Mouse (Mus musculus): ENCODE data around the gene Pi4kb. TPM values are rescaled to one million over a fixed set of nuclear protein-coding genes. Genes with fewer than 3 reads are reported as not detected.
"Not testable (repeated sequence)": the region's sequence is repeated elsewhere in the genome, so short reads cannot be mapped to it uniquely, and the experiment has no call there.

Pi4kb gene
- polyA plus RNA-seq, 1 experiment from 2014 or later, result 14.7 TPM

GRCm38 (mm10) chr3:94936147-94936546 is 38.4 kb upstream of the Pi4kb start:
- ATAC-seq (replicated peaks; ENCODE audit: insufficient number of reproducible peaks, insufficient read depth, low FRiP score, low read depth); H3K4me2 ChIP-seq; H3K27ac ChIP-seq: not testable (repeated sequence)

DNA sequence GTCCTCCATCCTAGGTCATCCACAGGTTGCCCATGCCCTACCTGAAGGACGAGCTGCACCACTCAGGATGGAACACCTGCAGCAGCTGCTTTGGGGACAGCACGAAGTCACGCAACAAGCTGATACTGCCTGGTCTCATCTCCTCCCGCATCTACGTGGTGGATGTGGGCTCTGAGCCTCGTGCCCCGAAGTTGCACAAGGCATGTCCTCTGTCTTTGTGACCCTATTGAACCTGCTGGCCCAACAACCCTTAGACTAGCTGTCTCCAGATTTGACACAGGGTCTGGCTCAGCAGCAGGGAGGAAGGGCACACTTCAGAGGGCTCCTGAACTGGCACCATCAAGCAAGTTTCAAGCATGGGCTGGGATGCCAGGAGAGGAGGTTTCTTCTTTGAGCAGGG is 37.3 kb upstream of the Pi4kb start:
- not testable (repeated sequence) for H3K9ac ChIP-seq; H3K4me3 ChIP-seq; H3K27me3 ChIP-seq; H3K27ac ChIP-seq; H3K36me3 ChIP-seq; H3K4me2 ChIP-seq; ATAC-seq (replicated peaks; ENCODE audit: insufficient number of reproducible peaks, insufficient read depth, low FRiP score, low read depth); H3K9me3 ChIP-seq (replicated peaks); H3K4me1 ChIP-seq (replicated peaks)
- 91% methylated on average over 7 of the region's 7 CpGs for WGBS

More at GRCm38 (mm10) chr3:94936147-94936546, 38.4 kb upstream of the Pi4kb start:
- WGBS, result 87% methylated on average over 5 of the region's 5 CpGs
- H3K36me3 ChIP-seq; H3K27me3 ChIP-seq; H3K4me1 ChIP-seq (replicated peaks); H3K9ac ChIP-seq; H3K4me3 ChIP-seq; H3K9me3 ChIP-seq (replicated peaks): not testable (repeated sequence)

DNA sequence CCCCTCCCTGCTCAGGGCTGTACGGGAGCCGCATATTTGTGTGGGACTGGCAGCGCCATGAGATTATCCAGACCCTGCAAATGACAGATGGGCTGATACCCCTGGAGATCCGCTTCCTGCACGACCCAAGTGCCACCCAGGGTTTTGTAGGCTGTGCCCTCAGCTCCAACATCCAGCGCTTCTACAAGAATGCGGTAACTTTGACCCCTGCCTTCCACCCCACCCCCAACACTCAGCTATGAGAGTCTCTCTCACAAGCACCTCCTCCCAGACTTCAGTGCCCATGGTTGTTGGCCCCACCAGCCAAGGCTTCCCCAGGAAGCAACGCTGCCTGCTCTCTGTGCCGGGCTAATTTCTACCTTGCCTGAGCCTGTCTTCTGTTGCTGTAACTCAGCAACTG is 34.5 kb upstream of the Pi4kb start:
- not testable (repeated sequence) for H3K27ac ChIP-seq; H3K9me3 ChIP-seq (replicated peaks); H3K36me3 ChIP-seq; H3K4me3 ChIP-seq; ATAC-seq (replicated peaks; ENCODE audit: insufficient number of reproducible peaks, insufficient read depth, low FRiP score, low read depth); H3K4me2 ChIP-seq; H3K9ac ChIP-seq; H3K4me1 ChIP-seq (replicated peaks); H3K27me3 ChIP-seq
- WGBS, result 29% methylated on average over 9 of the region's 9 CpGs

- WGBS, result 71% methylated on average over 9 of the region's 9 CpGs
- not testable (repeated sequence) for H3K36me3 ChIP-seq; H3K9ac ChIP-seq; H3K4me3 ChIP-seq; H3K27ac ChIP-seq; H3K9me3 ChIP-seq (replicated peaks); H3K4me2 ChIP-seq; H3K27me3 ChIP-seq; H3K4me1 ChIP-seq (replicated peaks); ATAC-seq (replicated peaks; ENCODE audit: insufficient number of reproducible peaks, insufficient read depth, low FRiP score, low read depth)
Observed at GRCm38 (mm10) chr3:94942211-94942967, 32.1 kb upstream of the Pi4kb start.

- not testable (repeated sequence) for H3K4me1 ChIP-seq (replicated peaks); H3K9me3 ChIP-seq (replicated peaks); H3K27me3 ChIP-seq; H3K27ac ChIP-seq; H3K36me3 ChIP-seq; ATAC-seq (replicated peaks; ENCODE audit: insufficient number of reproducible peaks, insufficient read depth, low FRiP score, low read depth); H3K4me2 ChIP-seq; H3K9ac ChIP-seq; H3K4me3 ChIP-seq
- WGBS, result 31% methylated on average over 4 of the region's 4 CpGs
Observed at GRCm38 (mm10) chr3:94943706-94944105, 30.8 kb upstream of the Pi4kb start.

DNA sequence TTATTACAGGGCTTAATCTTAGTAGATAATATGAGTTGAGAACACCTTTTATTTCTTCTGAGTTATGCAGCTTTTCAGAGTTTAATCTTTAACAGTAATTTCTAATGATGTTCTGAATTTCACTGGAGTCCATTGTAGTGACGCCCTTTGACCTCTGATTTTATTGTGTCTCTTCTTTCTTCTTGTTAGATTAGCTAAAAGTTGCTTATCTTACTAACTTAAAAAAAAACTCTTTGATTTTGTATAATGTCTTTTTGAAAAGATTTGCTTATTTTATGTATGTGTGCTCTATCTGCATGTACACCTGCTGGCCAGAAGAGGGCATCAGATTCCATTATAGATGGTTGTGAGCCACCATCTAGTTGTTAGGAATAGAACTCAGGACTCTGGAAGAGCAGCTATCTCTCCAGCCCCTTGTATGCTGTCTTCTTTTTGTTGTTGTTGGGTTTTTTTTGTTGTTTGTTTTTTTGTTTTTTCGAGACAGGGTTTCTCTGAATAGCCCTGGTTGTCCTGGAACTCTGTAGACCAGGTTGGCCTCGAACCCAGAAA is 26.4 kb upstream of the Pi4kb start:
- Histone ChIP-seq H3K9me3 (replicated peaks) (no peaks in the 10 kb centered on the region), H3K4me1 (replicated peaks) (peaks cover 5% of the 10 kb centered on the region; the same call in 1 of the 2 replicates), H3K27ac (no peak overlapping the region), H3K27me3 (no peaks in the 10 kb centered on the region), H3K9ac (no peak overlapping the region), H3K4me2 (no peak overlapping the region), H3K36me3 (no peaks in the 10 kb centered on the region), H3K4me3 (no peak overlapping the region)
- ATAC-seq (replicated peaks; ENCODE audit: insufficient number of reproducible peaks, insufficient read depth, low FRiP score, low read depth), result no peak
- WGBS, result 61% methylated on average over 3 of the region's 3 CpGs

DNA sequence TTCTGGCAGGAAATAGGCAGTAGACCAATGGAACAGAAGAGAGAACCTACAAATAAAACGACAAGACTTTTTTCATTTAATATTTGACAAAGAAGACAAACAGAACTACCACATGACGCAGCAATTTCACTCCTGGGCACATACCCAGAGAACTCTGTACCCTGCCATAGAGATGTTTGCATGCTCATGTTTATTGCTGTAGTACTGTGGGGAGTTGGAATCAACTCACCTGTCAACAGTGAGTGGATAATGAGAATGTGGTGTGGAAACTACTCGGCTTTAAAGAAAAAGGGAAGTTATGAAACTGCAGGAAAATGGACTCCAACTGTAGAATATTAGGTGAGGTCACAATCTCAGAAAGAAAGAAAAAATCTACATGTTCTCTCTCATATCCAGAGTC is 24.9 kb upstream of the Pi4kb start:
- Histone ChIP-seq H3K4me2 (no peak overlapping the region), H3K9ac (no peak overlapping the region), H3K4me1 (replicated peaks) (peaks cover 9% of the 10 kb centered on the region), H3K27me3 (no peaks in the 10 kb centered on the region), H3K27ac (no peak overlapping the region), H3K9me3 (replicated peaks) (no peaks in the 10 kb centered on the region), H3K4me3 (no peak overlapping the region), H3K36me3 (no peaks in the 10 kb centered on the region)
- no peak for ATAC-seq (replicated peaks; ENCODE audit: insufficient number of reproducible peaks, insufficient read depth, low FRiP score, low read depth)
- 72% methylated on average over 3 of the region's 3 CpGs for WGBS

- Histone ChIP-seq H3K4me3 (peak overlapping the region; percentile 95), H3K4me1 (replicated peaks) (peaks cover 16% of the 10 kb centered on the region), H3K27ac (no peak overlapping the region), H3K27me3 (no peaks in the 10 kb centered on the region), H3K9ac (no peak overlapping the region), H3K4me2 (peak overlapping the region; percentile 85), H3K36me3 (peaks cover 23% of the 10 kb centered on the region), H3K9me3 (replicated peaks) (no peaks in the 10 kb centered on the region)
- 73% methylated on average over 5 of the region's 5 CpGs for WGBS
- no peak for ATAC-seq (replicated peaks; ENCODE audit: insufficient number of reproducible peaks, insufficient read depth, low FRiP score, low read depth)
Observed at GRCm38 (mm10) chr3:94952806-94953205, 21.7 kb upstream of the Pi4kb start.

DNA sequence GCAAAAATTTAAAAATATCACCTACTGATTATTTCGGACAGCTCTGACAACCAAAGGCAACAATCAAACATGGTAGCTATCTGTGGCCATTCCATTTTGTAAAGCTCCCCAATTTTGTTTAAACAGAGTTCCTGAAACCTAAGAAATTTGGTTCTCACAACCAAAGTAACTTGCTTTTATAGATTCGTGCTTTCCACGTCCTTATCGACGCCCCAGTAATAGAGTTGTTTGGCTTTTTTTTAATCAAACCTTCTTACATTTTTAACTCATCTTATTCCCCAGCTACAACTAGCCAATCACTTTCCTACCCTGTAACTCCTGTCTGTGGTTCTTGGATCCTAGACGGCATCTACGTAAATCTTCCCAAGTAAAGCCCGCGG is 21.2 kb upstream of the Pi4kb start:
- Histone ChIP-seq H3K4me1 (replicated peaks) (peaks cover 17% of the 10 kb centered on the region), H3K36me3 (peaks cover 27% of the 10 kb centered on the region), H3K4me2 (peak overlapping the region; percentile 85), H3K9ac (peak overlapping the region; percentile 68), H3K27me3 (no peaks in the 10 kb centered on the region), H3K4me3 (peak overlapping the region; percentile 95), H3K9me3 (replicated peaks) (no peaks in the 10 kb centered on the region), H3K27ac (peak overlapping the region; percentile 80)
- ATAC-seq (replicated peaks; ENCODE audit: insufficient number of reproducible peaks, insufficient read depth, low FRiP score, low read depth), result no peak
- WGBS, result 13% methylated on average over 9 of the region's 9 CpGs

DNA sequence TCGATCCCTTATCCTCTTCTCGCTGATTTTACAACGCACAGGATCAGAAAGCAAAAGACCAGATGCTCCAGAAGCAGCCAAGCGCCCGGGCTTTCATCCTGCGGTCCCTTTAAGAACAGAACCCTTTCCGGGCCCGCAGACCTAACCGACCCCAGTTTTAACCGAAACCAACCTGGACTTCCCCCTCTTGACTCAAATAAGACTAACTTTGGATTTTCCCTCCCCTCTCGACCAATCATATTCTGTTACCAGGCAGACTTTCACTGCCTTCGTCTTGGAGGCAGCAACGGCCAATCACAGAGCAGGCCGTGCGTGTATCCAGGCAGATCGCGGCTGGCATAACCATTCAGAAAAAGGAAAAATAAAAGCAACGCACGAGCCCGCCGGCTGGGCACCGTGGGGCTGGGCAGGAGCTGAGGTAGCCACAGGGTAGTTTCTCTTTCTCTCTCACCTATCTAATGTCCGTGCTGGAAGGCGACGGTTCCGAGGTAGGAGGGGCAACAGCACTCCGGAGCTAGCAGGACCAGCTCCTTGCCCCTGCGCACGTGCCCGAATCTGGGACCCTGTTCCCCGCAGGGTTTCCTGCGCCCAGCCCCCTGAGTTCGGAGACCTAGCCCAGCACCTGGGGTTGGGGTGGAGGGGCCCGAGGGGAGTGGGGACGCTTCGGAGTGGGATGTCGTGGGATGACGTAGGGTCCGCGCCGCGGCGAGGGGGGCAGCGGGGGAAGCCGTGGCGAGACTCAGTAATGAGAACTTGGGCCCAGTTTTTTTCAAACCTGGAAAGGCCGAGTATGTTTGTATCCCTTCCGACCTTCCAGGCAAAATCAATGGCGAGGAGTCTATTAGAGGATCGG is 20.5 kb upstream of the Pi4kb start, which contains the start of gene Rfx5:
Gene Rfx5, plus strand, starts transcription at position 312 of the 853 bp plus-strand sequence.
- Histone ChIP-seq H3K4me1 (replicated peaks) (peaks cover 23% of the 10 kb centered on the region), H3K4me3 (peak within 1 kb of the TSS; percentile 95), H3K27me3 (no peaks in the 10 kb centered on the region), H3K4me2 (peak within 1 kb of the TSS; percentile 85), H3K9me3 (replicated peaks) (no peaks in the 10 kb centered on the region), H3K27ac (peak within 1 kb of the TSS; percentile 80), H3K9ac (peak within 1 kb of the TSS; percentile 90), H3K36me3 (peaks cover 32% of the 10 kb centered on the region)
- ATAC-seq (replicated peaks; ENCODE audit: insufficient number of reproducible peaks, insufficient read depth, low FRiP score, low read depth), result peak; percentile 97
- under 1% methylated on average over 50 of the region's 50 CpGs for WGBS

- Histone ChIP-seq H3K9me3 (replicated peaks) (no peaks in the 10 kb centered on the region), H3K4me1 (replicated peaks) (peaks cover 19% of the 10 kb centered on the region), H3K4me2 (no peak overlapping the region), H3K9ac (no peak overlapping the region), H3K27ac (no peak overlapping the region), H3K4me3 (no peak overlapping the region), H3K27me3 (no peaks in the 10 kb centered on the region), H3K36me3 (peaks cover 32% of the 10 kb centered on the region)
- ATAC-seq (replicated peaks; ENCODE audit: insufficient number of reproducible peaks, insufficient read depth, low FRiP score, low read depth), result no peak
- 75% methylated on average over 8 of the region's 8 CpGs for WGBS
Observed at GRCm38 (mm10) chr3:94958295-94958694, 16.2 kb upstream of the Pi4kb start.

Measured in heart, embryonic 15.5 days (tissue).